Mouse (Mus musculus) liver, embryonic 11.5 days (tissue): ENCODE data around the gene Ptpn22. TPM values are rescaled to one million over a fixed set of nuclear protein-coding genes. Genes with fewer than 3 reads are reported as not detected.

ENCODE experiments used
- ATAC-seq: fragments of 200-750 bp; cut with Nextera tagmentation; replicated peaks from 2 replicates; pipeline ENCODE4 v1.8.0; 2017; ENCODE audit warnings: moderate number of reproducible peaks, mild to moderate bottlenecking, moderate TSS enrichment, moderate library complexity; ENCODE audit not compliant: low FRiP score
- DNase-seq: peaks from one replicate; pipeline ENCODE4 v3.0.0-alpha.2; 2017; ENCODE audit warnings: low spot score
- H3K27ac ChIP-seq: fragments of 300-500 bp; sonication (generic); 2 replicates; pipeline ENCODE4 v1.5.1; 2014; ENCODE audit warnings: mild to moderate bottlenecking, low read depth, low read length, control low read depth
- H3K27me3 ChIP-seq: fragments of 300-500 bp; sonication (generic); replicated peaks from 2 replicates; pipeline ENCODE4 v1.6.1; 2014; ENCODE audit warnings: low read length, mixed read lengths; ENCODE audit not compliant: control insufficient read depth, insufficient read depth
- H3K36me3 ChIP-seq: fragments of 300-500 bp; sonication (generic); 2 replicates; pipeline ENCODE4 v1.6.1; 2014; ENCODE audit warnings: mild to moderate bottlenecking, low read length, moderate library complexity, mixed read lengths; ENCODE audit not compliant: control insufficient read depth, insufficient read depth
- H3K4me1 ChIP-seq: fragments of 300-500 bp; sonication (generic); replicated peaks from 2 replicates; pipeline ENCODE4 v1.6.1; 2014; ENCODE audit warnings: low read length, mixed read lengths; ENCODE audit not compliant: control insufficient read depth, insufficient read depth
- H3K4me2 ChIP-seq: fragments of 300-500 bp; sonication (generic); 2 replicates; pipeline ENCODE4 v1.6.1; 2014; ENCODE audit warnings: mild to moderate bottlenecking, control low read depth, moderate library complexity
- H3K4me3 ChIP-seq: fragments of 300-500 bp; sonication (generic); 2 replicates; pipeline ENCODE4 v1.5.1; 2014; ENCODE audit warnings: low read depth, low read length, control low read depth
- H3K9ac ChIP-seq: fragments of 300-500 bp; sonication (generic); 2 replicates; pipeline ENCODE4 v1.6.1; 2014; ENCODE audit warnings: low read depth, low read length, control low read depth
- H3K9me3 ChIP-seq: fragments of 300-500 bp; sonication (generic); 2 replicates; pipeline ENCODE4 v1.6.1; 2016; ENCODE audit warnings: low read length, inconsistent platforms, mixed read lengths; ENCODE audit not compliant: control insufficient read depth
- WGBS: fragments of 180-500 bp; shearing (Covaris S2); extraction: QIAGEN DNeasy Blood & Tissue Kit; methylation state at CpG from one replicate; pipeline ENCODE4 v1.1.7; 2014; 5-methylcytosine and 5-hydroxymethylcytosine counted together
- polyA plus RNA-seq: library from polyadenylated mRNA; unstranded; fragments of >200 nt; fragmentation: Nextera tagmentation; extraction: Ambion mirVana; gene quantifications from 2 replicates; pipeline ENCODE4 v1.2.1, GENCODE M21; 2014

Ptpn22 gene
- polyA plus RNA-seq, 1 experiment from 2014 or later = 0.96 TPM

DNA sequence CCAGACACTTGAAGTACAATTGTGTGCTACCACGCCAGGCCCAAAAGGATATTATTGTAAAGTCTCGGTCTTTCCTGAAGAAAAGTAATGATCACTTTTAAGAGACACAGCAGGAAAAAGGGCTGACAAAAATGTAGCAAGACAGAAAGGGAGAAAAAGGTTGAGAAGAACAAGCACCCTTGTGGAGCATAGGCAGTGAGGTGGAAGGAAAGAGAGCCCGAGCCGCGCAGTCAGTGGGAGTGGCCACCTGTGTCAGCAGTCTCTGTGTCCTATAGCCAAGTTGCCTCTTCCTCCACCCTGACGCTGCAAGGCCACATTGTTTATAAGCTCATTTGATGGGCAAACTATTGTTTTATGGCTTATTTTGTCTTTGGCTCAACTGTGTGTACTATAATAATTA lies 67.9 kb downstream of the Ptpn22 start:
- 66% methylated on average over 6 of the region's 6 CpGs for WGBS
- no peak for ATAC-seq
- Histone ChIP-seq H3K4me2 (no peak overlapping the region), H3K27ac (no peak overlapping the region), H3K4me1 (peaks cover 6% of the 10 kb centered on the region), H3K9ac (no peak overlapping the region), H3K36me3 (peaks cover 7% of the 10 kb centered on the region; the same call in 1 of the 2 replicates), H3K4me3 (no peak overlapping the region), H3K27me3 (no peaks in the 10 kb centered on the region), H3K9me3 (no peaks in the 10 kb centered on the region)
- no peak for DNase-seq

DNA sequence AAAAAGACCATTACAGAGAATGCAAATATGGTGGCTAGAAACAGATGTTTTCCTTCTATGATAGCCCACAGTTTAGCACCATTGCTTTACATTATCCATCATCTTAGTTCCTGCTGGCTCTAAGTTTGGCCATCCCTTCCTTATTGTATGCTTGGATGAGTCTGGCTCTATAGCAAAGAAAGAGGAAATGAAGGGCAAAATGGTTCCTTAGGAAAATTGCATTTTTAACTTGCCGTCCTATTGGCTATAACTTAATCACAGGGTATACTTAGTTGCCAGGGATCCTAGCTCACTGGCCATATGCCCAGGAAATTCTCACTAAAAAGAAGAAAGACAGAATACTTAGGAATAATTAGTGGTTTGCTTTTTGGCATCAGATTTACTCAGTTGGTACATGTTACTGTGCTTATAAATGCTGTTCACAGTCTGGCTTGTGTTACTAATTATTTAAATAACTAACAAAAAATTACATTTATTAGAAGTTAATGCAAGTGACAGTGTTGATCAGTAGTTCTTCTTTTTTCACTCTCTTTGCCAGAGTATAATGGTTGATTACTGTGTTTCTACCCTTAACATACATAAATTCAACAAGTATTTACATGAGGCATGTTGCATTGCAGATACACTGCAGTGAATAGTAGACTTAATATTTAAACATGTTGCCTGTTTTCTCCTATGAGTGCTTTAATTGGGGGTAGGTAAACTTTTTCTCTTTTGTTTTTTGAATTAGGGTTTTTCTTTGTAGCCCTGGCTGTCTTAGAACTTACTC lies 85.4 kb downstream of the Ptpn22 start:
- ATAC-seq = no peak
- H3K4me1 ChIP-seq = no peaks in the 10 kb centered on the region

DNA sequence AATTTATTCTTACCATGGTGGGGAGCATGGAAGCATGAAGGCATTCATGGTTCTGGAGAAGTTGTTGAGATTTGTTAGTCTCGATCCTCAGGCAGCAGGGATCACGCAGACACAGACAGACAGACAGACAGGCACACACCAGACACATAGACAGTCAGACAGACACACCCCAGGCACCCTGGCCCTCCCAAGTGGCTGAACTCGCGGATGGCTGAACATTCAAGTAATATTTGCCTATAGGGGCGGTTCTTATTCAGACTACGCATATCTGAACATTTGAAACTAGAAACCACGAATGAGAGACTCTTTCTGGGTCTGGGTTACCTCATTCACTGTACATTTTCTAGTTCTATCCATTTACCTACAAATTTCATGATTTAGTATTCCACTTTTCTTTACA lies 89.1 kb downstream of the Ptpn22 start:
- no peak for ATAC-seq
- Histone ChIP-seq H3K27ac (no peak overlapping the region), H3K4me2 (no peak overlapping the region), H3K27me3 (no peaks in the 10 kb centered on the region), H3K4me1 (no peaks in the 10 kb centered on the region), H3K9me3 (no peaks in the 10 kb centered on the region), H3K9ac (no peak overlapping the region), H3K4me3 (no peak overlapping the region), H3K36me3 (peaks cover 2% of the 10 kb centered on the region; the same call in 1 of the 2 replicates)
- DNase-seq = no peak
- WGBS = 86% methylated on average over 7 of the region's 7 CpGs

More for the DNA sequence above, 85.4 kb downstream of the Ptpn22 start:
- 86% methylated on average over 1 of the region's 1 CpGs for WGBS
- Histone ChIP-seq H3K27ac (no peak overlapping the region), H3K9me3 (no peaks in the 10 kb centered on the region), H3K4me3 (no peak overlapping the region), H3K27me3 (no peaks in the 10 kb centered on the region), H3K4me2 (no peak overlapping the region), H3K36me3 (peaks cover 2% of the 10 kb centered on the region; the same call in 1 of the 2 replicates), H3K9ac (no peak overlapping the region)
- DNase-seq = no peak

DNA sequence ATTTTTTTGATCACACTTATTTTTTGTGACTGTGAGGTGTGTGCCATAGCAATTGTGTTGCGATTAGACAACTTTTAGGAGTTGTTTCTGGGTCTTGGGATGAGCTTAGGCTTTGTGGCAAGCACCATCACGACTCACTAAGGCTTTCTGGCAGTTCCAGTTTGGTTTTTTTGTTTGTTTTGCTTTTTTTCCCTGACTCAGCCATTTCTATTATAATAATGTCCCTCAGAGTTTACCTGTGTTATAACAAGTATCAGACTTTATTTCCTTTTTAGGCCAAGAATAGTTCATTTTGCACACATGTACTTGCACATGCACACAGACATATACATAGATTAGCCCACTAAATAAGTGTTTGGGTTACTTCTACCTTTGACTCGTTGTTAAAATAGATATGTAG lies 101.0 kb downstream of the Ptpn22 start:
- Histone ChIP-seq H3K9ac (no peak overlapping the region), H3K27ac (no peak overlapping the region), H3K27me3 (no peaks in the 10 kb centered on the region), H3K4me3 (no peak overlapping the region), H3K36me3 (peaks cover 6% of the 10 kb centered on the region; the same call in 1 of the 2 replicates), H3K9me3 (no peaks in the 10 kb centered on the region), H3K4me2 (no peak overlapping the region), H3K4me1 (no peaks in the 10 kb centered on the region)
- no peak for ATAC-seq
- no peak for DNase-seq
- WGBS = 87% methylated on average over 3 of the region's 3 CpGs

Other genes starting within 250 kb of the Ptpn22 start
- gene Atg4a-ps, start 213.7 kb upstream of the Ptpn22 start, polyA plus RNA-seq = 0.08 and 0.25 TPM in 2 replicates
- gene Olfml3, start 121.8 kb upstream of the Ptpn22 start, polyA plus RNA-seq = 7.8 and 8.5 TPM in 2 replicates
- not detected in 2 replicates for gene Gm10964, start 120.4 kb upstream of the Ptpn22 start, polyA plus RNA-seq
- gene Hipk1, start 68.2 kb upstream of the Ptpn22 start, polyA plus RNA-seq = 15.5 and 15.7 TPM in 2 replicates
- gene Dclre1b, start 50.4 kb upstream of the Ptpn22 start, polyA plus RNA-seq = 35.1 and 36.8 TPM in 2 replicates
- 20.8 and 23.9 TPM in 2 replicates for gene Ap4b1, start 50.3 kb upstream of the Ptpn22 start, polyA plus RNA-seq
- gene Gm43064, start 50.2 kb upstream of the Ptpn22 start, polyA plus RNA-seq = 0.75 TPM in 1 of 2 replicates, not detected in the other
- gene Bcl2l15, start 27.2 kb upstream of the Ptpn22 start, polyA plus RNA-seq = 0.63 and 1.2 TPM in 2 replicates
- 11.0 and 11.6 TPM in 2 replicates for gene Rsbn1, start 54.3 kb downstream of the Ptpn22 start, polyA plus RNA-seq
- 19.7 and 20.8 TPM in 2 replicates for gene Phtf1, start 108.3 kb downstream of the Ptpn22 start, polyA plus RNA-seq